Mouse (Mus musculus) central nervous system, embryonic 18 days (tissue): ENCODE results near the gene Psma4. TPM values are rescaled to one million over a fixed set of nuclear protein-coding genes. Genes with fewer than 3 reads are reported as not detected.

Experiments used
- polyA plus RNA-seq: library from polyadenylated mRNA; depleted of rRNA; stranded (reverse); fragments of >200 nt; gene quantifications from 2 replicates; pipeline ENCODE4 v1.2.3, GENCODE M21; 2012; rRNA removed

Psma4 gene
- polyA plus RNA-seq: 210 and 227 TPM in 2 replicates

DNA sequence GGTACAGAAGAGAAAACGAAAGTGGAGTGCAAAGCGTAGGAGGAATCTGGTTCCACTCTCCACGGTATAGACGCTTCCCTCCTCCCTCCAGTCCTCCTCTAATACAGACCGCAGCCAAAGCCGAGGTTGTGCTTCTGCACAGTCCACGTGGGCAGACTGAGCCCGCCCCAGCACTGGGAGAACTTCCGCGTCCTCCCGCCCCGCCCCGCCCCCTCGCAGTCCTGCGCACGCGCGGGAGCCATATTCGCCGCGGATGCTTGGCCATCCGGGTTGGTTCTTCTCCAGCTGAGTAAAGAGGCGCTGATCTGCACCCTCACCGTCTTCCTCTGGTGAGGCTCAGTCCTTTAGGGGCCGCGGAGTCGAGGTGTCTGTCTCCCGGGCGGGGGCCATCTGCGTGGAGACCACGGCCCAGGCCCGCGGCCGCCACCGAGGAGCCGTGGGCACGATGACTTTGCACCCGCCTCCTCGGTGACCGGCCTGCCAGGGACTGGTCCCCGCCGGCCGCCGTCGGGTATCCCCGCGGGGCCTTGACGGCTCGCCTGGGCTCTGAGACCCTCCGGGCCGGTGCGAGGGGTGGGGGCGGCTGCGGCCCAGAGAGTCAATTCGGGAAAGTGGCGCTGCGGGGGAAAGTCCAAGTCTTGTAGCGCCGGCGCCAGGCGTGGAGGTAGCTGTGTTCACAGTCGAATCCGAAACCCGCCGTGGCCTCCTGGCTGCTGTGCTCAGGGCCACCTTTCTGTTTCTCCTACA is at the start of gene Psma4, which contains the start of gene AY074887:
Gene Psma4, plus strand, starts transcription at position 216 of the 747 bp plus-strand sequence.
Gene AY074887, minus strand, starts transcription at position 424 of the 747 bp plus-strand sequence.

DNA sequence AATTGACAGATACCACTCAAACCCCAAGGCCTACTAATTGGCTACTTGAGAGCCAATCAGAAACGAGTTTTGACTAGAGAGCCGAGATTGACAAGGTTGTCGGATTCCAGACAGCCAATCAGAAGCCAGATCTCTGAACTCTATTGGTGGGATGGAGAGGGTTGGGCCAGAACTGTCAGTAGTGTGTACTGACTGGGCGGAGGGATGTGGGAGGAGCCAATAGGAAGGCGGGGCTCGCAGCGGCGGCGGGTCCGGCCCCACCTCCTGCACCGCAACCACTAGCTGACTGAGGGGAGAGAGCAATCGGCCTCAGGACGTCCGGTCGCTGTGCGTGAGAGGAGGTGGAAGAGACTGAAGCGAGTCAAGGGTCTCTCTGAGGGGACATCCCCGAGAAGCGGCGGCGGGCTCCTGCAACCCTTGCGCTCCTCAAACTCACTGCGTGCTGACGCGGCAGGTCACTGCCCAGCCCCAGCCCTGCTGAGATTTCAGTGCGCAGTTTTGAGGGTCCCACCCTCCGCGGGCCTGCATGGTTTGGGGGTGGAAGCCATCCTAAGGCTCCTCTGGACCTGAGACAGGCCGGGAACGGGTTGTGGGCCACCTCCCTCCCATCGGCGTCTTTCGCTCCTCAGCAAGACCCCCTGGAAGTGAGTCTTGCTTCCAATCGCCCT is 33.4 kb upstream of the Psma4 start, which contains the start of gene Hykk:
Gene Hykk, plus strand, starts transcription at position 274 of the 668 bp plus-strand sequence.

DNA sequence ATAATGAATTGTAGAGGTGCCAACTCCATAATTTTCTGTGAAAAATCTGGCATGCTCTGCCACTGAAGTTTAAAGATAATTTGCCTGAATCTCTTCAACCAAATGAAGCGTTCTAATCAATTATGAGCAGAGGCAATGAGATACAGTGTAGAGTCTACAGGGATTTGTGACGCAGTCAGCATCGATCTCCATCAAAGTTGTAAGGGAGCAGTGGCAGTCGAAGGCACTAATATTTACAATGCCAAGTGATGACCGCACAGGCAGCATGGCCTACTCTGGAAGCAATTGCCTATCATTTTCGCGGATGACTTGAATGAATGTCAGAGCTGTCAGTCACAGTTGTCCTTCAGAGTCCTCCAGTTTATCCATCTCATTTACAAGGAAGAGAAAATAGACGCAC is 30.1 kb downstream of the Psma4 start, which contains the start of gene Chrna5:
Gene Chrna5, plus strand, starts transcription at position 207 of the 400 bp plus-strand sequence.

Other genes starting within 250 kb of the Psma4 start
- gene Wdr61, start 216.3 kb upstream of the Psma4 start, polyA plus RNA-seq: 75.5 and 80.0 TPM in 2 replicates
- gene Crabp1, start 186.0 kb upstream of the Psma4 start, polyA plus RNA-seq: 91.5 and 108 TPM in 2 replicates
- gene Ireb2, start 87.0 kb upstream of the Psma4 start, polyA plus RNA-seq: 51.4 and 54.0 TPM in 2 replicates
- 0.74 and 1.0 TPM in 2 replicates for gene Hykk, start 33.5 kb upstream of the Psma4 start, polyA plus RNA-seq
- 0.17 and 0.26 TPM in 2 replicates for gene AY074887, start 208 bp downstream of the Psma4 start, polyA plus RNA-seq
- gene Chrna5, start 30.1 kb downstream of the Psma4 start, polyA plus RNA-seq: 3.4 and 3.6 TPM in 2 replicates
- gene Chrna3, start 75.8 kb downstream of the Psma4 start, polyA plus RNA-seq: 9.5 and 11.5 TPM in 2 replicates
- gene Chrnb4, start 98.0 kb downstream of the Psma4 start, polyA plus RNA-seq: 1.1 and 1.8 TPM in 2 replicates
- 26.5 and 26.8 TPM in 2 replicates for gene Ube2q2, start 198.1 kb downstream of the Psma4 start, polyA plus RNA-seq